Mouse (Mus musculus): ENCODE results near the gene Rbks. TPM values are rescaled to one million over a fixed set of nuclear protein-coding genes. Genes with fewer than 3 reads are reported as not detected.
"Not testable (repeated sequence)": the region's sequence is repeated elsewhere in the genome, so short reads cannot be mapped to it uniquely, and the experiment has no call there.

Gene Rbks
- total RNA-seq, 4 experiments from 2014 or later, result 2.7 to 5.1 (median 4.3) TPM

DNA sequence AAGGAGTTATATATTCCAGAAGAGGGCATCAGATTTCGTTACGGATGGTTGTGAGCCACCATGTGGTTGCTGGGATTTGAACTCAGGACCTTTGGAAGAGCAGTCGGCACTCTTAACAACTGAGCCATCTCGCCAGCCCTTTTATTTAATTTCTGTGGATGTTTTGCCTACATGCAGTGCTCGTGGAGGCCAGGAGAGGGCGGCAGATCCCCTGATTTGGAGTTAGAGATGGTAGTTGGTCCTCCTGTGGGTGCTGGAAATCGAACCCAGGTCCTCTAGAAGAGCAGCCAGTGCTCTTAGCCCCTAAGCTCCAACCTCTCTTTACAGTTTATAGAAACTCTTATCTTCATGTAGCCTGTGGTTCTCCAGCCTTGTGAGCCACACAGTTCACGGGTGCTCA, 108.8 kb downstream of the Rbks start:
- not testable (repeated sequence) for DNase-seq (ENCODE audit: low spot score in 2 of 2)

DNA sequence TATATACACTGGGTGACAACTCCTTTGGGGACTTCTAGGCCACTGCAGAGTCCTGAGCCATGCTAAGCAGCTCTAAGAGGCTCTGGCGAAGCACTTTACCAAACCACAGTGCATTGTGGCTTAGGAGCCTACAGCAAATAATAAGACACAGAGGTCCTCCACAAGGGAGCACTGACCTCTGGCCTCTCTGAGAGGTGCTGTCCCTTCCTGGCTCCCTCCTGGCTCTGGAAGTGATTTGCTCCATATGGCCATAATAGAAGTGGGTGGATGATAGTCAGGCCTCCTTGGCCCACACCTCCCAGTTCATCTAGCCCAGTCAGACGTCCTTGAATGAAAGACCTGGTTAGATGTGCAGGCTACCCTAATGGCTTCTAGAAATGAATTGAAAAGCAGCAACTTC, 109.4 kb downstream of the Rbks start:
- DNase-seq (ENCODE audit: low spot score in 2 of 2), result no peak

DNA sequence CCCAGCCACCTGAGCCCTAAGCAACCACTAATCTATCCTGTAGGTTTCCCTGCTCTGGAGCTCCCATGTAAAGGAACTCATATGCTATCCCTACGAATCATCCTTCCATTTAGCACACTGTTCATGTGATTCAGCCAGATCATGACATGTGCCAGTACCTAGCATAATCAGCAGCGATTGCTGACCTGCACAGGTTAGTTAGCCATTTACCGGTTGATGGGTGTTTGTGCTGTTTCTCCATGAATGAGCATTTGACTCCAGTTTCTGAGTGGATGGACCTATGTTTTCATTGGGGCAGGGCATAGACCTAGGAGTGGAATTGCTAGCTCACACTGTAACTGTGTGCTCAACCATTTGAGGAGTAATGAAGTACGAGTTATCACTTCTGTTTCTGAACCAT, 111.9 kb downstream of the Rbks start:
- DNase-seq (ENCODE audit: low spot score in 2 of 2), result no peak

DNA sequence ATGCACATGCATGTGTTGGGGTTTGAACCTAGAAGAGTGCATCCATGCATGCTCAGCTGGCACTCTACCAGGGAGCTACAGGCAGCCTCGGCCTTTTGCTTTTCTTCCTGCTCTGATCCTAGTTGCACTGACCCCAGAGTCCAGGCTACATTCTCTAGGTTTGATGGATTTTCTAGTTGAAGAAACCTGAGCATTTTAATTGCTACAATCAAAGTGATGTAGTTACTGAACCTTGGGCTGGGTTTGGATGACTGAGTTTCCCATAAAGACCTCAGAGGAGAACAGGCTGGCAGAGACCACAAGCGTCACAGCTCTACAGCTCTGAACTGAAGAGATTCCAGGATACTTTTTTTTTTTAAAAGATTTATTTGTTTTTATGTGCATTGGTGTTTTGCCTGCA, 114.2 kb downstream of the Rbks start:
- DNase-seq (ENCODE audit: low spot score in 2 of 2), result no peak

DNA sequence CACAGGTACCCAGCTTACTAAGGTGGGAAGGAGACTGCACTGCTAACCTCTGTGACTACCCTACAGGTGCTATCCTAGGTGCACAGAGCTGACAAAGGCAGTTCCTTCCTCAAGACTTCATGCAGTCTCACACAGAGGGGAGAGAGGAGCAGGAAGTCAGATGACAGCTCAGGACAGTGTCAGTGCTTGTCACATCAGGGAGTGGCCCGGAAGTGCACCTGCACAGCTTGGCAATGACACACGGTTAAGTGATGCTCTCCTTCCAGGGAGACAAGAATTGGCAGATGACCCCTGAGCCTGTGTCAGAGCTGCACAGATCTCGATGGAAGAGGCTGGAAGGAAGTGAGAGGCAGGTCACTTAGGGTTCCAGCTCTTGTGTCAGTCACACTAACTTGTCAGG, 115.5 kb downstream of the Rbks start:
- DNase-seq (ENCODE audit: low spot score in 2 of 2), result no peak

DNA sequence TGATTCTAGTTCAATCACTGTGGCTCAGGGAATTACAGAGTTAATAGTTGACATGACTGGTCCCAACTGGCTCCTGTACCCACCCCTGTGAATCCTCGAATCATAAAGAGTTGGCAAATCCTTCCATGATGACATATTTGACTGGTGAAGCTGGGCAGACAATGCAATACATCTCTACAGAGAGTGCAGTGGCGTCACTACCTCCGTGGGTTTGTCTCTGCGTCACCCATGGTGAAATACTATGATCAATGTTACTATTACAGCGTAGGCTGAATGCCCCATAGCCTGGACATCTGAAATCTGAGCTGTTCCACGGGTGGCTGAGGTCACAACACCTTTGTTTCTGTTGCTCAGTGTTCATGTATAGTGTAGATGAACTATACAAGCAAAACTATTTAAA, 116.2 kb downstream of the Rbks start:
- no peak for DNase-seq (ENCODE audit: low spot score in 2 of 2)

DNA sequence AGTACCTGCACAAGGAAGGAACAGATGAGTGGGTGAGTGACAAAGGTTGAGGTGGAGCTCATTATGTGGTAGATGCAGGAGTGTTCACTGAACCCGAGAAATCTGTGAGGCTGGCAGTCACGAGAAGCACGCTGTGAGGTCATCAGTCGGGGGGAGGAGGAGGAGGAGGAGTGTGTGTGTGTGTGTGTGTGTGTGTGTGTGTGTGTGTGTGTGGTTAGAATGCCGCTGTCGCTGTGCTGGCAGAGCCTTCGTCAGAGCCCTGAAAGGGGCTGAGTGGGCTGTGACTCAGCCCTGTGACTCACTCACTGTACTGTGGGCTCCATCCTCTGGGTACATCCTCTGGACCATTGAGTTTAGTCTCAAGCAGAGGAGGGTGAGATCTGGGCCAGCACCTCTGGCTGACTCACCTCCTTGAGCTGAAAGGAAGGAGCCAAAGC, 120.9 kb downstream of the Rbks start:
- DNase-seq (ENCODE audit: low spot score in 2 of 2), result no peak

Small RNA genes within 50 kb of the gene (microRNA-seq; reads per million reads assigned to microRNA genes)
- not detected for gene Mir3473e

Other genes starting within 250 kb of the Rbks start
- gene Zfp512, start 245.2 kb downstream of the Rbks start, total RNA-seq (2022), result 10 to 100 TPM; 11.5 to 14.3 (median 12.8) TPM
- not detected for gene 4930548H24Rik, start 211.9 kb downstream of the Rbks start, total RNA-seq (2022)
- gene Gpn1, start 202.9 kb downstream of the Rbks start, total RNA-seq (2022), result 10 to 100 TPM; 17.7 to 26.0 (median 20.7) TPM
- 10 to 100 TPM; 21.0 to 25.7 (median 22.2) TPM for gene Slc4a1ap, start 170.6 kb downstream of the Rbks start, total RNA-seq (2022)
- gene Supt7l, start 169.8 kb downstream of the Rbks start, total RNA-seq (2022), result 10 to 100 TPM; 10.6 to 12.5 (median 11.2) TPM
- gene Mrpl33, start 100.7 kb downstream of the Rbks start, total RNA-seq (2022), result 100 to 1,000 TPM; 256 to 270 (median 258) TPM
- 10 to 100 TPM; 32.9 to 34.2 (median 33.5) TPM for gene Babam2, start 57 bp upstream of the Rbks start, total RNA-seq (2022)